8 mouse cellular contexts compared by ENCODE assay signal in the genomic region with DNA sequence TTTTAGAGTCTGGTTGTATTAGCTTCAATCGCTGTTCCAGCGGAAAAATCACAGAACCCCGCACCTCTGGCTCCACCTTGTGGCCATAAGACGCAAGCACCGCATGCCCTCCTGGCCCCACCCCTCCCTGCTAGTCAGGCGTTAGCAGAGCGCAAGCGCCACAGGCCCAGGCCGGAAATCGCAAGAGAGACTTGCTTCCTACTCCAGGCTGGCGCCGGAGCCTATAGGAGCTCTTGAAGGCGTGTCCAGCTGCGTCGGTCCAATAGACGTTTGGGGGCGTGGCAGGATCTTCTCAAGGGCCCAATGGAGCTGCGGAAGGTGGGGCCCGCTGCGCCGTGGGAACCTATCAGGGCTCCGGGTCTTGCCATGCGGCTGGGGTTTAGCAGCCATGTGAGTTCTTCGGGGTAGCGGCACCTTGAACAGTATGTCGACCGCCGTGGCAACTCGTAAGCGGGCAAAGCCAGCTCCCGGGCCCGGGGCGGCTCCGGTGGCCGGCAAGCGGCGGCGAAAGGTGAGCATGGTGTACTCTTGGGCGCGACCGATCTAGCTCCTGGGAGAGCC. TPM values are rescaled to one million over a fixed set of nuclear protein-coding genes. Genes with fewer than 3 reads are reported as not detected.
DNase-seq lines count a peak whose midpoint lies in the region; ATAC-seq lines count a peak whose summit lies in the region.

A gene (minus strand): TSS at position 26 of the 561 bp plus-strand sequence.

- intact Hi-C loops in left cerebral cortex, postnatal 14 days (cut with DNase I) = loop anchor here (2.0 kb wide), 1 partner anchor 30 kb away; a partner anchor contains a TSS

- H3K9ac ChIP-seq in intestine, embryonic 14.5 days (ENCODE audit: low read length) = peak within 1 kb of the TSS; percentile 69

- no peaks in the 10 kb centered on the region for H3K27me3 ChIP-seq in intestine, embryonic 14.5 days (replicated peaks; ENCODE audit: control insufficient read depth, insufficient read depth, low read length)

- peak within 1 kb of the TSS; percentile 85 for H3K4me3 ChIP-seq in intestine, embryonic 14.5 days (ENCODE audit: low read depth, low read length)

- under 1% methylated on average over 41 of the region's 41 CpGs for WGBS in intestine, embryonic 14.5 days

- ATAC-seq in intestine, embryonic 14.5 days (replicated peaks; ENCODE audit: low FRiP score, low TSS enrichment, low read depth) = peak; percentile 98

- DNase-seq in adrenal gland, adult 18-20 months (ENCODE audit: low spot score in 2 of 2) = peak; percentile 94 to 97
- peak; percentile 100 for DNase-seq in embryo, embryonic 11 days
- DNase-seq in gastrocnemius, postnatal 25 days = peak; percentile 99
- peak; percentile 97 for DNase-seq in intestine, embryonic 14.5 days (ENCODE audit: low spot score)
- DNase-seq in left cerebral cortex, postnatal 14 days (ENCODE audit: low spot score in 2 of 2) = peak; percentile 99 to 100
- peak; percentile 100 for DNase-seq in mesoderm, embryonic 11.5 days (ENCODE audit: low read depth, low spot score)
- DNase-seq in right cerebral cortex, postnatal 36 days (ENCODE audit: low spot score in 2 of 2) = peak; percentile 99 to 100
- peak; percentile 99 for DNase-seq in yolk sac, embryonic 10.5 days (ENCODE audit: low spot score)

- no peak within 1 kb of the TSS for H3K27ac ChIP-seq in intestine, embryonic 14.5 days (ENCODE audit: low read depth)

- H3K9me3 ChIP-seq in intestine, embryonic 14.5 days (ENCODE audit: control insufficient read depth, low read length) = no peaks in the 10 kb centered on the region

- peaks cover 20% of the 10 kb centered on the region for H3K4me1 ChIP-seq in intestine, embryonic 14.5 days (replicated peaks; ENCODE audit: control insufficient read depth, insufficient read depth, low read length)

- peak within 1 kb of the TSS; percentile 96 for H3K4me2 ChIP-seq in intestine, embryonic 14.5 days (ENCODE audit: low read length)

- H3K36me3 ChIP-seq in intestine, embryonic 14.5 days (ENCODE audit: control insufficient read depth, insufficient read depth, low read length) = peaks cover 17% of the 10 kb centered on the region

RNA-seq across cellular contexts. Expression of the gene that starts here (rescaled TPM):
- total RNA-seq in adrenal gland, adult 18-20 months (2021) = 10 to 100 TPM; 35.9 to 63.4 TPM
- 10 to 100 TPM; 54.3 to 90.0 TPM for total RNA-seq in gastrocnemius, postnatal 25 days (2021)
- polyA plus RNA-seq in intestine, embryonic 14.5 days (2014; fragmentation: Nextera tagmentation; extraction: Ambion mirVana) = 1.7 and 2.2 TPM in 2 replicates
- total RNA-seq in left cerebral cortex, postnatal 14 days (2021) = 1 to 10 TPM; 3.3 to 3.5 TPM

Comparison
In these comparisons a context has a peak if more than half of its experiments do, and no peak if none do; other contexts are left out.
1. RNA of the gene that starts here (total RNA-seq): 54.3 to 90.0 TPM in gastrocnemius, postnatal 25 days and 35.9 to 63.4 TPM in adrenal gland, adult 18-20 months; 3.3 to 3.5 TPM in left cerebral cortex, postnatal 14 days; every median in the first group is over 4 times any median in the second.
2. Peak in every context shown above with its lines, with median percentiles within 50 percentile points of each other: DNase-seq.